Mouse (Mus musculus) lung, embryonic 15.5 days (tissue): ENCODE data around the gene Ambp. TPM values are rescaled to one million over a fixed set of nuclear protein-coding genes. Genes with fewer than 3 reads are reported as not detected.

Experiments used
- ATAC-seq: fragments of 200-750 bp; cut with Nextera tagmentation; 2 replicates; pipeline ENCODE4 v1.8.0; 2017; ENCODE audit warnings: moderate number of reproducible peaks, borderline replicate concordance; ENCODE audit not compliant: low FRiP score, low TSS enrichment; ENCODE audit errors: extremely low read depth
- H3K27ac ChIP-seq: fragments of 300-500 bp; sonication (generic); 2 replicates; pipeline ENCODE4 v1.5.1; 2015; ENCODE audit warnings: moderate library complexity, mild to moderate bottlenecking, inconsistent platforms
- H3K27me3 ChIP-seq: fragments of 300-500 bp; sonication (generic); 2 replicates; pipeline ENCODE4 v1.6.1; 2015; ENCODE audit warnings: inconsistent platforms
- H3K36me3 ChIP-seq: fragments of 300-500 bp; sonication (generic); 2 replicates; pipeline ENCODE4 v1.6.1; 2015; ENCODE audit warnings: inconsistent platforms
- H3K4me1 ChIP-seq: fragments of 300-500 bp; sonication (generic); 2 replicates; pipeline ENCODE4 v1.6.1; 2015; ENCODE audit warnings: inconsistent platforms
- H3K4me2 ChIP-seq: fragments of 300-500 bp; sonication (generic); 2 replicates; pipeline ENCODE4 v1.6.1; 2015; ENCODE audit warnings: inconsistent platforms, mild to moderate bottlenecking, moderate library complexity
- H3K4me3 ChIP-seq: fragments of 300-500 bp; sonication (generic); 2 replicates; pipeline ENCODE4 v1.5.1; 2015; ENCODE audit warnings: mild to moderate bottlenecking, inconsistent platforms
- H3K9ac ChIP-seq: fragments of 300-500 bp; sonication (generic); 2 replicates; pipeline ENCODE4 v1.6.1; 2015; ENCODE audit warnings: inconsistent platforms
- H3K9me3 ChIP-seq: fragments of 300-500 bp; sonication (generic); 2 replicates; pipeline ENCODE4 v1.6.1; 2016; ENCODE audit warnings: inconsistent platforms
- WGBS: fragments of 180-500 bp; shearing (Covaris S2); methylation state at CpG from one replicate; pipeline ENCODE4 v1.1.7; 2015; 5-methylcytosine and 5-hydroxymethylcytosine counted together
- polyA plus RNA-seq: library from polyadenylated mRNA; unstranded; fragments of >200 nt; fragmentation: Nextera tagmentation; extraction: Ambion mirVana; gene quantifications from 2 replicates; pipeline ENCODE4 v1.2.1, GENCODE M21; 2015

Gene Ambp
- polyA plus RNA-seq, 1 experiment from 2014 or later: 1.6 TPM

- no peak overlapping the region for H3K27ac ChIP-seq
- 15% methylated on average over 5 of the region's 5 CpGs for WGBS
- peaks cover 3% of the 10 kb centered on the region for H3K4me1 ChIP-seq
- no peaks in the 10 kb centered on the region for H3K9me3 ChIP-seq
- no peak overlapping the region for H3K4me2 ChIP-seq
- H3K27me3 ChIP-seq: no peaks in the 10 kb centered on the region
- peak; percentile 73 for ATAC-seq
- H3K9ac ChIP-seq: no peak overlapping the region
- no peaks in the 10 kb centered on the region for H3K36me3 ChIP-seq
- no peak overlapping the region for H3K4me3 ChIP-seq
Measured at GRCm38 (mm10) chr4:63158961-63159592, 4.5 kb upstream of the Ambp start.

- 85% methylated on average over 7 of the region's 7 CpGs for WGBS
Measured at GRCm38 (mm10) chr4:63158192-63158591, 3.6 kb upstream of the Ambp start.

GRCm38 (mm10) chr4:63156726-63157634 lies 2.4 kb upstream of the Ambp start:
- ATAC-seq: peak; percentile 61
- H3K4me3 ChIP-seq: no peak overlapping the region
- H3K9ac ChIP-seq: no peak overlapping the region
- 39% methylated on average over 8 of the region's 8 CpGs for WGBS
- no peaks in the 10 kb centered on the region for H3K27me3 ChIP-seq
- H3K4me2 ChIP-seq: peak overlapping the region; percentile 7; the same call in 1 of the 2 replicates
- peak overlapping the region; percentile 66 for H3K27ac ChIP-seq
- H3K36me3 ChIP-seq: no peaks in the 10 kb centered on the region
- H3K4me1 ChIP-seq: peaks cover 3% of the 10 kb centered on the region
- H3K9me3 ChIP-seq: no peaks in the 10 kb centered on the region

More at GRCm38 (mm10) chr4:63158192-63158591, 3.6 kb upstream of the Ambp start:
- Histone ChIP-seq H3K27me3 (no peaks in the 10 kb centered on the region), H3K4me2 (no peak overlapping the region), H3K4me1 (peaks cover 3% of the 10 kb centered on the region), H3K4me3 (no peak overlapping the region), H3K9me3 (no peaks in the 10 kb centered on the region), H3K27ac (peak overlapping the region; percentile 15; the same call in 1 of the 2 replicates), H3K9ac (no peak overlapping the region), H3K36me3 (no peaks in the 10 kb centered on the region)
- ATAC-seq: no peak

GRCm38 (mm10) chr4:63155596-63155995 lies 997 bp upstream of the Ambp start:
- H3K9ac ChIP-seq: no peak overlapping the region
- no peak overlapping the region for H3K4me3 ChIP-seq
- no peak overlapping the region for H3K27ac ChIP-seq
- 42% methylated on average over 2 of the region's 2 CpGs for WGBS
- H3K27me3 ChIP-seq: no peaks in the 10 kb centered on the region
- H3K4me2 ChIP-seq: no peak overlapping the region
- H3K9me3 ChIP-seq: no peaks in the 10 kb centered on the region
- no peak for ATAC-seq
- H3K4me1 ChIP-seq: peaks cover 3% of the 10 kb centered on the region
- H3K36me3 ChIP-seq: no peaks in the 10 kb centered on the region

GRCm38 (mm10) chr4:63154028-63154427 lies 571 bp downstream of the Ambp start:
- WGBS: 54% methylated on average over 4 of the region's 4 CpGs
- H3K36me3 ChIP-seq: no peaks in the 10 kb centered on the region
- peaks cover 3% of the 10 kb centered on the region for H3K4me1 ChIP-seq
- H3K9ac ChIP-seq: no peak overlapping the region
- no peak overlapping the region for H3K27ac ChIP-seq
- no peaks in the 10 kb centered on the region for H3K9me3 ChIP-seq
- H3K4me2 ChIP-seq: no peak overlapping the region
- ATAC-seq: no peak
- no peaks in the 10 kb centered on the region for H3K27me3 ChIP-seq
- H3K4me3 ChIP-seq: no peak overlapping the region

- H3K4me1 ChIP-seq: peaks cover 3% of the 10 kb centered on the region
- no peak for ATAC-seq
- no peak overlapping the region for H3K4me3 ChIP-seq
- H3K9me3 ChIP-seq: no peaks in the 10 kb centered on the region
- H3K36me3 ChIP-seq: no peaks in the 10 kb centered on the region
- no peak overlapping the region for H3K27ac ChIP-seq
- no peaks in the 10 kb centered on the region for H3K27me3 ChIP-seq
- H3K4me2 ChIP-seq: no peak overlapping the region
- no peak overlapping the region for H3K9ac ChIP-seq
- 91% methylated on average over 6 of the region's 6 CpGs for WGBS
Measured at GRCm38 (mm10) chr4:63151127-63151526, 3.5 kb downstream of the Ambp start.

GRCm38 (mm10) chr4:63147268-63147667 lies 7.3 kb downstream of the Ambp start:
- ATAC-seq: no peak
- H3K27ac ChIP-seq: no peak overlapping the region
- no peak overlapping the region for H3K4me2 ChIP-seq
- no peaks in the 10 kb centered on the region for H3K36me3 ChIP-seq
- H3K9me3 ChIP-seq: no peaks in the 10 kb centered on the region
- H3K27me3 ChIP-seq: no peaks in the 10 kb centered on the region
- WGBS: 91% methylated on average over 6 of the region's 6 CpGs
- H3K4me1 ChIP-seq: no peaks in the 10 kb centered on the region
- no peak overlapping the region for H3K4me3 ChIP-seq
- H3K9ac ChIP-seq: no peak overlapping the region

GRCm38 (mm10) chr4:63129891-63130624 lies 24.5 kb downstream of the Ambp start:
- ATAC-seq: no peak

GRCm38 (mm10) chr4:63124861-63125466 lies 29.6 kb downstream of the Ambp start:
- Histone ChIP-seq H3K9ac (no peak overlapping the region), H3K27me3 (no peaks in the 10 kb centered on the region), H3K9me3 (no peaks in the 10 kb centered on the region), H3K4me2 (no peak overlapping the region), H3K27ac (no peak overlapping the region), H3K4me3 (no peak overlapping the region), H3K4me1 (no peaks in the 10 kb centered on the region), H3K36me3 (peaks cover 24% of the 10 kb centered on the region; the same call in 1 of the 2 replicates)
- no peak for ATAC-seq
- WGBS: 80% methylated on average over 8 of the region's 8 CpGs

More at GRCm38 (mm10) chr4:63129891-63130624, 24.5 kb downstream of the Ambp start:
- Histone ChIP-seq H3K9me3 (no peaks in the 10 kb centered on the region), H3K36me3 (peaks cover 26% of the 10 kb centered on the region), H3K27me3 (no peaks in the 10 kb centered on the region), H3K27ac (no peak overlapping the region), H3K4me1 (no peaks in the 10 kb centered on the region), H3K9ac (no peak overlapping the region), H3K4me3 (no peak overlapping the region), H3K4me2 (no peak overlapping the region)
- 88% methylated on average over 5 of the region's 5 CpGs for WGBS

- H3K4me1 ChIP-seq: no peaks in the 10 kb centered on the region
- H3K4me3 ChIP-seq: no peak overlapping the region
- peaks cover 42% of the 10 kb centered on the region; the same call in 1 of the 2 replicates for H3K36me3 ChIP-seq
- no peak overlapping the region for H3K4me2 ChIP-seq
- H3K9me3 ChIP-seq: no peaks in the 10 kb centered on the region
- peak; percentile 75 for ATAC-seq
- H3K27me3 ChIP-seq: no peaks in the 10 kb centered on the region
- no peak overlapping the region for H3K27ac ChIP-seq
- H3K9ac ChIP-seq: no peak overlapping the region
- 86% methylated on average over 5 of the region's 5 CpGs for WGBS
Measured at GRCm38 (mm10) chr4:63118639-63119437, 35.8 kb downstream of the Ambp start.

- H3K4me2 ChIP-seq: no peak overlapping the region
- peaks cover 13% of the 10 kb centered on the region; the same call in 1 of the 2 replicates for H3K36me3 ChIP-seq
- no peaks in the 10 kb centered on the region for H3K27me3 ChIP-seq
- H3K27ac ChIP-seq: no peak overlapping the region
- no peak for ATAC-seq
- no peak overlapping the region for H3K9ac ChIP-seq
- no peaks in the 10 kb centered on the region for H3K4me1 ChIP-seq
- H3K4me3 ChIP-seq: no peak overlapping the region
- H3K9me3 ChIP-seq: no peaks in the 10 kb centered on the region
- WGBS: 97% methylated on average over 8 of the region's 8 CpGs
Measured at GRCm38 (mm10) chr4:63105651-63106050, 48.9 kb downstream of the Ambp start.
